Mouse (Mus musculus) thymus, adult 18-20 months (tissue): Measurements from ENCODE around the gene Cdh20.

ENCODE experiments used
- DNase-seq, 2 experiments: peaks; one replicate each; pipeline ENCODE4 v3.0.0; 2022; ENCODE audit warnings: mixed read lengths in 2 of 2

The Cdh20 gene

DNA sequence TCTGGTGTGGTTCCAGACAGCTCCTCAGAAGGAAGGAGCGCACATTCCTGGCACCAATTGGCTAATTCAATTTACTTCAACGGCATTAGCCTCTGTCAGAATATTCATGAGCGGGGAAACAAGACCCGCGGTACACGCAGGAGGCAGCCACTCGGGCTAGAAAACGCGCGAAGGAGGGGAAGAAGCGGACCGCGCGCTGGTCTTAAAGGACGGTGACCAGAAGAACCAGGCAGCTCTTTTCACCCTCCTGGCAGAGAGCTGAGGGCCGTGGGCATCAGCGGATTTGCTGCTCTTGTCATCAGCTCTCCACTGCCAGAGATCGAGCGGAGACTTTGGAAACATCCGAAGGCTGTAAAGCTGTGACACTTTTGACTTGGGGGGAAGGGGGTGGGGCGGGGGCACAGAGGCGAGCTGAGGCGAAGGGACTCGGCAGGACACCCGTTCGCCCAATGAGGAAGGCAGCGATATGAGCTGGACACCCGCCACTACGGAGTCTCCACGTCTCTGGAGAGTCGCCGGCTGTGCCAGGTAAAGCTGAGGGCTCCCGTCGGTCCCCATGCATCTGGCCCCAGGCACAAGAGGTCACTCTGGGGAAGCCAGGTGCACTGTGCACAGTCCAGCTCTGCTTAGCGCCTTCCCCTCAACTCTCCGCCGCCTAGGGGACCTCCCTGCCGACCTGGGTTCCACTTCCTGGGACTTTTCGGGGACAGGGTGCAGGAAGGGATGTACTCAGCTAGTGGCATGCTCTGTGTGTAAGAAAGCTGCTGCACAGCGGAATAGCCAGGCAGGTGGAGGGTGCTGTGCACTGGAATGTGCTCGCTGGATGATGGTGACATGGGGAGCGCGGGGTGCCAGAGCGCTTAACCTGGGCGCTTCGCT, at the start of gene Cdh20:
Gene Cdh20 (plus strand): TSS at position 159 of the 879 bp plus-strand sequence.
- DNase-seq = no peak

DNA sequence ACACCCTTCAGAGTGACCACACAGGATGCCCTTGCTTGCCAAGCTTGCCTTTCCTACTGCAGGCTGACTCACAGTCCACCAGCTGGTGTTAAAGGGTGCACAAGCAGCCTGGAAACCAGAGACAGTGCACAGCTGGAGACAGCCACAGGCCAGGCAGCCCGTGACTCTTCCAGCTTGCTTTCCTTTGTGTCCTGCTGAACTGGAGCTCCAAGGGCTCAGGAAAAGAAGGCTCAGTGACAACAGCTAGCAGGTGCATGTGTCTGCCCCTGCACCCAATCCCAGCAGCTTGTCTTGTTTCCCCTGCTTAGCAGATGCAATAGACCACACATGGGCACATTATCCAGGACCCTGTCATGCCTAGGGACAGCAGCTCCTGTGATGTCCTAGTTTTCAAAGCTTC, 21.5 kb upstream of the Cdh20 start:
- DNase-seq = no peak

DNA sequence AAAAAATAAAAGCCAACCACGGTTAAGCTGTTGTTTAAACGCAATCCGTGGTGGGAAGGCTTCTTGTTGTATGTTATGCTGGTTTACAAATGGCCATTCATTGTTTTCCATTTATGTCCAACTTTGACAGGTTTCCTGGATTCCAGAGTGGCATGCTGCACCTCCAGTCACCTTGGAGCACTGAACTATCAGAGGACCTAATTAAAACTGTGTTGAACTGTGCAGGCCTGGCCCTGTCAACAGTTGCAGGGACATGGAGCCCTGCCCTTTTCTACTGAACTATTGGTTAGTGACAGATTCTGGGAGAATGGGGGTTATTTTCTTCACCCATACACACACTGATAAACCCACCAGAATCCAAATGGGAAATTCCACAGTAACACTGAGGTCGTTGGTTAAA, 20.9 kb upstream of the Cdh20 start:
- no peak for DNase-seq

DNA sequence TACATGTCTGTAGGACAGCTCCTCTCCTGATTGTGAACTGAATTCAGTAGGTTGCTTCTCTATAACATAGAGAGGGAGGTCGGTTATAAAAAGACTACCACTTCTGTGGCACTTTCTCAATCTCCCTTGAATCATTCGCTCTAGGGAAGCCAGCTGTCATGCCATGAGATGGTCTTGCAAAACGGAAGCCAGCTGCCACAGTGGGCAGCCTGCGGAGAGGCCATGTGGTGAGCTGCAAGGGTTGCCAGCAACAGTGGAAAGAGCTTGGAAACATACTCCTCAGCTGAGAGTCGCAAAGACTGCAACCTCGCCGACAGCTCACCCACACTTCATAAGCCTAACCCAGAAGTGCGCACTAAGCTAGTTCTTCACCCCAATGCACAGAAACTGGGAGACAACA, 13.8 kb upstream of the Cdh20 start:
- no peak for DNase-seq

DNA sequence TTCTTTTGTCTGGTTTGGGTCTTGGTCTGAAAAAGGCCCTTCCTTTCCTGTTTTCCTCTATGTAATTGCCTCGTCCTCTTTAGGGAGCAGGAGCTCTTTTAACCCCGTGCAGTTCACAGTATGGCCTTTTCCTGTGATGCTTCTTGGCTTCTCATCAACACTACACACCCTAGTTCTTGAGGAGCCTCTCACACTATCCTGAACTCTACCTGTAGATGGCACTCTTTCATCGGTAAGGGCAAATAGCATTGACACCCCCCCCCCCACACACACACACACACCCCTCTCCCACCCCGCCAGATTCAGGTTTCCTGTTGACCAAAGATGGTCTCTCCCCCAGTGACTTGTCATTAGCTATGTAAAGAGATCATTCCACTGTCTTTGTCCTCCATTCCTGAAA, 12.4 kb upstream of the Cdh20 start:
- DNase-seq = no peak

DNA sequence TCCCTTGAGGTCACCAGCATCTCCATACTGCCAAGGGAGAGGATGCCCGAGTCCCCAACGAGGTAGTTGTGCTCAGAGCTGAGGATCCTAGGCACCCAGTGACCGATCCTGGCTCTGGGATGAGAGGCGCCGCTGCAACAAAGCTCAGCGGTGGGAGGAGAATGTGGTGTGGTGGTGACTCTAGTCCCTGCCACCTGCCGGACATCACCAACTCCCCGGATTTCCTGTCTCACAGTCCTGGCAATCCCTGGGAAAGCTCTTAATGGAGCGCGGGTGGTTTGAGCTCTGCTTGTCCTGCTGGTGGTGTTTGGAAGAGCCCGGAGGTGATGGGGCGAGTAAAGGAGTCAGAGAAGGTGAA, 900 bp downstream of the Cdh20 start:
- DNase-seq = no peak

DNA sequence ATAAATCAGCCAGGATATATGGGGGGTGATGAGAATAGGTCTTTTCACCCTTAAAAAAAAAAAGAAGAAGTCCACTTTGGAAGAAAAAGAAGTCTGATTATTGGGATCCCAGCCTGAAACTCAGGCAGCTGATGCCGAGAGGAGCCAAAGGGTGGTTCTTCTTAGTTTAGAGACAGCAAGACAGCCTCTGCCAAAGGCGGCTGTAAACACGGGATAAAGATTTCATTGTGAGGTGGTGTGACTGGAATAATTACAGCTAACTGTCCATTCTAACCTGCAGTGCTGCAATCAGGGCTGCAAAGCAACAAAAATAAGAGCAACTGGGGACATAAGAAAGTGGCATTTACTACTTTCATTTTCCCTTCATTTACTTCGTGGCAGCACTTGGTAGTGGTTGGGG, 3.6 kb downstream of the Cdh20 start:
- DNase-seq = no peak

DNA sequence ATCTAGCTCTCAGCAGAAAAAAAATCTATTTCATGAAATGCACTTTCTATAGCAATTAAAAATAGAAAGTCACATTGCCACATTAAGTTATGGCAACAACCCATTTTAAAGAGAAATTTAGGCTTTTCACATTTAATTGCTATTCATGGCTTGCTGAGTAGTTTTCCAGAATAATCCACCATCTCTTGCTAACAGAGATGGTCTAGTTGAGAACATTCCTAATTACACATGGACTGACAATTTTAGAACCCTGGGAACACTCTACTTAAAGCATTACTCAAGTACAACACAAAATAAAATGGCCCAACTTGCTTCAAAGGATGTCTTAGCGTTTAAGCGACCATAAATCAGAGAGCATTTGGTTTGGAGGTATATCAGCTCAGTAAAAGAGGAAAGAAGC, 4.9 kb downstream of the Cdh20 start:
- DNase-seq = no peak

DNA sequence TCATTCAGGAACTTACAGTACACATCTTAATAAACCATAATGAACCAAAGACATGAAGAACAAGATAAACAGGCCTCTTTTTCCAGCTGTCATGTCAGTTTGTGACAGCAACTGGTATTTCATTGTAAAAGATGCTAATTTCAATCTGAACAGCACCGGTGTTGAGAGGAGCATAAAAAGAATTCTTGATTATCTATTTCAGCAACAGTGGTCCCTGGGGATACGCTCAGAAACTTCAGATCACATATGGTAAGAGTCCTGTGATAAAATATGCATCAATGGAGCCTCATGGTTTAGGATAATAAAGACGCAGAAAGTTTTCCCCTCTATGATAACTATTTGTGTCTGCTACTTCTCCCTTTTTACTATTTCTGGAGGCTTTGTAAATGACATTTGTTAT, 25.2 kb downstream of the Cdh20 start:
- no peak for DNase-seq

DNA sequence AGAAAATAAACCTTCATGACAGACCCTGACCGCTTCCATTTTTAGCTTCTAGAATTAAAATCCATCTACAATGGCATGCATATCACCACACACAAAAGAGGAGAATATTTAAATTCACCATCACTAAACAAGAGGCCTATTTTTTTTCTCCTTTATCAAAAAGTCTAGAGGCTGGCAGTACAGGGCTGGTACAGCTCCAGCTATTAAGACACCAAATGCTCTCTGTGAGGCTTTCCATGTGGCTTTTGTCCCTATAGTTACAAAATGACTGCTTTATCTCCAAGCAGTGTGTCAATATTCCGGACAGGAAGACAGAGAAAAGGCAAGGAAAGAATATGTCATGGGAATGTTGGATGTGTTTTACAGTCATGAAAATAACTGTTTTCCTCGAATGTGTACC, 27.8 kb downstream of the Cdh20 start:
- DNase-seq = no peak

DNA sequence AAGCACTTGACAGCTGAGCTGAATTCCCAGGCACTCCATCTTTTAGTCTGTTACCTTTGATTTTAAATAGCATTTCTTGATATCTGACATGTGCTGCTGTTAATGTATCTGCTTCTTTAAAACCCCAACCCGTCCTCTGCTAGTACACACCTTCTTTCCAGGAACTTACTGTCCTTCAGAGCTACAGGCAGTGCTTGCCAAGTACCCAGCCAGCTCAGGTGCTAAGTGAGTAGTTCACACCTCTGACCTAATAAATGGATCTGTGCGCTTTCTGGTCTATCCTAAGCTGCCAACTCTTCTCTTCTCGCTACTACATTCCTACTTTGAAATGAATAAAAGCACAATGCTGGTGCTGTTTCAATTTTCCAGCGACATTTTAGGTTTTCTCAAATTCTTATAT, 28.8 kb downstream of the Cdh20 start:
- DNase-seq = no peak

DNA sequence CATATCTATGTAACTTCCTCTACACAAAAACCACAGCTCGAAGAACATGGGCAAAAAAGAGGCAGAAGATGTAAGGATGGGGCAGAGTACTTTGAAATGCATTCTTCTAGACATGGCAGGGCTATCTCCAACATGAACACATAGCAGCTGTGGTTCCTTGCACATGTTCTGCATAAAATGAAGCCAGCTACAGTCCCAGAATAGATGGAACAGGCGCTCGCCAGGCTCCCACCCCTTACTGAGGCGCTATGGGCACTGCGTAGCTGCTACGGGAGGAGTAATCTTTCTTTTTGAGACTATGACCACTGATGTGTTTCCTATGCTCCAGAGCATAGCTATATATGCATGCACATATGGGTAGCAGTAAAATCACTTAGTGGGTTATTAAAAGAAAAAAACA, 36.4 kb downstream of the Cdh20 start:
- DNase-seq = no peak

DNA sequence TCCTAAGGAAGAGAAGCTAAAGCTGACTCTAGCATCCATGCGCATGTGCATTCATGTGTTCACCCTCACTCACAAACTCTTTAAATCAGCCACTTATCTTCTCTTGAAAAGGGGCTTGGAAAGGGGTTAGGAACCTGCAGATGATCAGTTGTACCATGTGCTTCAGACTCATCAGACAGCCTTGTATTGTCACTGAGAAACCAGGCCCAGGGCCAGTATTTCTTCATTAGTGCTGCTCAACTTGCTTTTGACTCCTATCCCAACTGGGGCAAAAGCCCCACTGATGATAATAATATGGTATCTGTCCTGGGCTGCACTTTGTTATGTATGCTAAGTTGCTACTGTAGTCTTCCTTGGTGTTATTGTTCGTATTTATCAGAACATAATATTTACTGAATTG, 38.9 kb downstream of the Cdh20 start:
- DNase-seq = no peak

DNA sequence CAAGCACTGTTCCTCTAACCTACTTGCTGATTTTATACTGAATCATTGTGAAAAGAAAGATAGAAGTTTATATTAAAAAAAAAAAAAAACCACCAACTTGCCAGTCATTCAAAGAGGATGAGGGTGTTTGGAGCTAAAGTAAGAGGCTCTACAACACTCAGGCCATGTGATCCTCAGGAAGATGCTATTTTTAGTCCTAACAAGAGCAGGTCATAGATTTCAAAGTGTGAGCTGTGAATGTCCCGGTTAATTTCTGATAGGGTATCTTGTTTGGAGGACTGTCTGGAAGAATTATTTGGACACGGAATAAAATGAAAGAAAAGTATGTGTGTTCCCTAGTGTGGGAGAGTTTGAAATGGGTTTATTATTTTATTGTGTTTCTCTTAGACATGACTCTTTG, 49.2 kb downstream of the Cdh20 start:
- no peak for DNase-seq

DNA sequence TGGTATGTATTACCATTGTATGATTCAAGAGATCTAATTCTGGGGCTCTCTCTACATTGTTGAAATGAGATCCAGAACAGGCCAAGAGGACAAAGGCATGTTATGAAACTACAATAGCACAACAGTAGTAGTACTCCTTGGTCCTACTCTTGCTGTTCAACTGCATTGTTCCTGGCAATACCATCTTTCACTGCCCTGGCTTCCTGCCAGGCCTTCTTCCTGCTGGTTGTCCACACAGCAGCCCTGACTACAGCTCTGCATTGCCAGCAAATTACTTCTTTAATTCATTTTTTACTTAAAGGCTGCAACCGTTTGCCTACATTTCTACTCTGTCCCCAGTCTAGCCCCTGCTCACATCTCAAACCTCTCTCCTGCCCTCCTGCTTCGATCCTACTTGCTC, 59.8 kb downstream of the Cdh20 start:
- no peak for DNase-seq

DNA sequence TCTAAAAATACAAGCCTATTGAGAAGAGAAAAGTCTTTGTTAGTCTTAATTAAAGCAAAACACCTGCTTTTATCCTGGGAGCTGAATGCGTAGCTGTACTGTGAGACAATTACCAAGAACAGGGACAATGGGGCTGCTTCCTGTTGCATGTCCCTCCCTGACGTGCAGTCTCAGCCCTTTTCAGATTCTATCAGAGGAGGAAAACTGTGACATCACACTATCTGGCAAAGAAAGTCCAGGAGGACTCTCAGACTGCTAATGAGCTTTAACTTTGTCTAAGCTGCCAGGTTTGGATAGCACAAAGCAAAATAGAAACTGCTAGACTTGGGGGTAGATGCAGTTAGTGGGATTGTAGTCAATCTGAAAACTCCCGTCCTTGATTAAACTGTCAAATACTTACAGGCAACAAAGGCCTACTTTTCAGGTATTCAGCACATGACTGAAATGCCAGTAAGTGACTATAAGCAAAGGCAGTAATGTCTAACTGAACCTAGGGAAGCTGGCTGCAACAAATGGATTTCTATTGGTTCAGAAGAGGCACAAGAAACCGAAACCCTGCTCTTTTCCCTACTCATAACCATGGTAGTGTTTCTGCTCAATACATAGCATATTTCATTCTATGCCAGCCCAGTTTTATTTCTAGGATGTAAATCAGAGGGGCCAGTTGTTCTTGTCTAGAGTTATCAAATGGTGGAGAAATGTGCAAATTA, 70.0 kb downstream of the Cdh20 start:
- DNase-seq = no peak

DNA sequence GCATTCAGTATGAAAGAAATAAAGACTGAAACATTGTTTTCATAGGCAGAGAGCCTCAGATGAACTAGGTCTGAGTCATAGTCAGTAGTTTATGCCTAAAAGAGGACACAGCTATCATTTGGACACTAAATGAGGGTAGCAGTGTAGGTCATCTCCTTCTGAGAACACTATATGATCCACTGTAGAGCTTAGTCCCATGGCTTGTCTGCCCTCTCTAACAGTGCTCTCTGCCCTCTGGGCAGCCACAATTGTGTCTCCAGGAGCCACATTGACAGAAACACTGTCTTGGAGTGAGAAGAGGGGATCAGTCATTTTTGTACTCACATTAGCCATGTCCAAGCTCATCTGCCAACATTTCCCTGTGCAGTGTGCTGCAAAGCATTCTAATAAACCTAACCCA, 70.7 kb downstream of the Cdh20 start:
- no peak for DNase-seq

DNA sequence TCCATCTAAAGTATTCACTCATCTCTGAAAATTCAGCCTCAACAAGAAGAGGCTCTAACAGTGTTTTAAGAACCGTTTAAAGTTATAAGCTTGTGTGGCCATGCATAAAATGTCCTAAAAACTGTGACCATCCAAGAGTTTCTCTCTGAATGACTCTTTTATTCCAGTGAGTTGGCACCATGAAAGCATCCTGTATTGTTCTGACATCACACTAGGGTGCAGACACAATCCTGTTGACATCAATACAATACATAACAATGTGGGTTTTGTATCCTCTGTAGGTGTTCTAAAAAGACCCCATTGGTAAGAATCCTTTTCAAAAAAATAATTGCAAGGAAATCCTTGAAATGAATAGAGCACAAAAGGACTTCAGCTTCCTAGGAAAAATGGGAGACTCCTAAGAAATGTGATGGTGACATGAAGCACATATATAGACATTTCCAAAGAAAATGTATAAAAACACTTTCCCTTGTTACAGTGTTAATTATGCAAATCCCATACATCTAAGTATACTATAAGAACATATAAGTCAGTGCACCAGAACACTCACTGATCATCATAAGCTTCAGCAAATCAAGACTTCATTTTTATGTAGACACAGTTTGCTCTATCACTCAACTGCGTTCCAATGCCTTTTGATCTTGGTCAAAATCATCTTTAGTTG, 80.1 kb downstream of the Cdh20 start:
- DNase-seq = no peak

DNA sequence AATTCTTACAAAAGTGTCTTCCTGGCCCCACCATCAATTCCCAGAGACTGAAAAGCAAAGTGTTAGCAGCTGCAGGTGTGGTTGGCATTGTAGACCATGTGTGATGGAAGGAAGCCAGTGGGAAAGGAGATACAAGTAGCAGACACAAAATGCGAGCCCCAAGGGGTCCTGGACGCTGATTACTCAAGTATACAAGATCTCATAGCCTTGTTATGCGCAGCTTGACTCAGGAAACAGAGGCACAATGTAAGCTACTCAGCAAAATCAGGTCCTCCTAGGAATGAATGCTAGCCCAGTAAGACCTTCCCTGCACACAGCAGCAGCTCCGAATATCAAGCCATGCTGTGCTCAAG, 80.6 kb downstream of the Cdh20 start:
- no peak for DNase-seq

DNA sequence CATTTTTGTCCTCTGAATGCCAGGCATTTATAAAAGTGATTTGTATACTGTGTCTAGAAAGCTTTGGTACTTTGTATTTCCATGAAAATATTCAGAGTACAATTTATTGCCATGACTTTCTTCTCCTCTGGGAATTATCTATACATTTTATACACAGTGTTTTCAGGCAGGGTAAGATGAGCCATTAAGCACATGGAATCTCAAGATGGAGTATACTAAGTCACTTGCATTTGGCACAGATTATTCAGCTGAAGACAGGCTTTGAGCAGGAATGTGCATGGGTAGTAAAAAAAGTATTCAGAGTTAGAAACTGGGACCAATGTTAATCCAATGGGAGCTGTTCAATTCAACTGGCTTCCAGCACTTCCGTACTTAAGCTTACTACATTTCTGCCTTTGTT, 109.1 kb downstream of the Cdh20 start:
- DNase-seq = no peak

DNA sequence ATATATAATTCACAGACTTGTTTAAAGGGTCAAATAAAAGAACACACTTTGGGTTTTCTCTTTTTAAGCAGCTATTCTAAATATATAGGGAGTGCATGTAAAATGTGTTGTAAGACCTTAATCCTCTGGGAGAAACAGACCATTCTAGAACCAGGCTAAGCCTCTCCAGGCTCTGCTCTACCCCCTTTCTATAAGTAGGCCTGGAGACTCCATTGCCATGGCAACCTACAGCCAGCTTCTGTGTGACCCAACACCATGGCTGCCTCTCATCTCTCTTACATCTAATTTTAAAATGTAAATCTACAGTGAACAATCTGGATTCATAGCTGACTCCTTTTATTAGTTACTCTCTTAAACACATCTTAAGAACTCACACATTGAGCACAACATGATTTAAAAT, 133.5 kb downstream of the Cdh20 start:
- no peak for DNase-seq

DNA sequence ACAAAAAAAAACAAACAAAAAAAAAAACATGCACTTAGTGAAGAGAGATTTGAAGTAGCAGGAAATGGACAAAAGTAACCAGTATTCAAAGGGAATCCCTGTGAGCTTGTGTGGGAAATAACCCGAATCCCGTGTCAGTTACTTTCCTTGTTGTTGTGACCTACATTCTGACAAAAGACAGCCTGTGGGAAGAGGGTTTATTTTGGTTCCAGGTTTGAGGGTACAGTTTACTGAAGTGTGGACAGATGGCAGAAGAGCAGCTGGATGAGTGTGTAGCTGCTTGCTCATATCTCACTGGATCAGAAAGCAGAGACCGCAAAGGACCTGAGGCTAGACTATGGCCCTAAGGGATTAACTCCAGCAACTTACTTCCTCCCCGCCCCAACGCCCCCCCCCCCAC, 135.1 kb downstream of the Cdh20 start:
- DNase-seq = no peak

DNA sequence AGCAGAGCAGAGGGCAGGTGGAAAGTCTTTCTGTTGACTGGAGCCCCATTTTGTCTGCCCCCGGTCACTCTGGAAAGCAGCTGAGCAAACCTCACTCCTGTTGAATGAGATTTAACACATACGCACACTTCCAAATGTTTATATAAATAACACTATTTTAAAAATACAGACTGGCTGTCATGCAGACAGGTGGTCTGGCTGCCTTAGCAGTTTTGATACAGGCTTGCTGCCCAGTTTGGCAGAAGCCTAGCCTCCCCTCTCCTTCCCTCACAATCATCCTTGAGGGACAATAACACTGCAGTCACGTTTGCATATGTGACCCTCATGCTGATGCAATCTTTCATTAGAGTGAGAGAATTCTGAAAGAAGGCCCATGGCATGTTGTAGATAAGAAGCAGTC, 144.1 kb downstream of the Cdh20 start:
- DNase-seq = no peak

DNA sequence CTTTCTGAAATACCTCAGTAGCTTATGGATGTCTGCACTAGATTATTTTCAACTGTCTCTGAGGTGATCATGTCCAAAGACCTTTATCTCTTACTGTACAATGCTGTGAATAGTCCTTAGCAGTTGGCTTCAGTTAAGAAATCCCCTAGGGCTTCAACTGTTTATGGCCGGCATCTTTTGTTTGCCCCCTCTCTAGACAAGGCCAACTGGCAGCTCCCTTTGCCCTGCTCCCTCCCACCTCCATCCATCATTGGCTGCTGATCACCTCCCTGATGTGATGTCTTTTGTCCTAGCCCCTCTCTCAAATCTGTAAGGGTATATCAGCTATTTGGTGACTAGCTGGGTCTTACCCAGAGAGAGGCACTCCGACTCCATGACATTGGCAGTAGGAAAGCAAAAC, 148.2 kb downstream of the Cdh20 start:
- DNase-seq = no peak
